Mouse (Mus musculus) MEL (cell line): ENCODE measurements around the gene Clpsl2.

Experiments used
- CTCF ChIP-seq, 3 experiments: IDR thresholded peaks in 2 of 3; conservative IDR thresholded peaks in 1 of 3; 2 replicates each; pipeline ENCODE4 v1.5.1; 2011 to 2012; ENCODE audit warnings: low read length in 3 of 3, low read depth in 2 of 3, mild to moderate bottlenecking in 2 of 3, improper control_type of control experiment in 1 of 3, inconsistent platforms in 1 of 3, mixed read lengths in 1 of 3, moderate library complexity in 1 of 3; ENCODE audit not compliant: control insufficient read depth in 1 of 3, insufficient read depth in 1 of 3, poor library complexity in 1 of 3, severe bottlenecking in 1 of 3
- ELF1 ChIP-seq: IDR thresholded peaks from 2 replicates; pipeline ENCODE4 v1.6.1; 2014; ENCODE audit warnings: low read depth, mild to moderate bottlenecking, inconsistent platforms, low read length, improper control_type of control experiment, moderate library complexity
- EP300 ChIP-seq, 2 experiments: IDR thresholded peaks; 2 replicates each; pipeline ENCODE4 v1.6.1; 2011; ENCODE audit warnings: improper control_type of control experiment in 2 of 2, low read length in 2 of 2, low read depth in 1 of 2, mild to moderate bottlenecking in 1 of 2
- GABPA ChIP-seq: IDR thresholded peaks from 2 replicates; pipeline ENCODE4 v1.6.1; 2012; ENCODE audit warnings: low read depth, mild to moderate bottlenecking, inconsistent platforms, low read length, improper control_type of control experiment, moderate library complexity
- HCFC1 ChIP-seq: IDR thresholded peaks from 2 replicates; pipeline ENCODE4 v1.6.1; 2012; ENCODE audit warnings: low read depth, mild to moderate bottlenecking, inconsistent platforms, low read length, improper control_type of control experiment, moderate library complexity
- MEF2A ChIP-seq: IDR thresholded peaks from 2 replicates; pipeline ENCODE4 v1.6.1; 2014; ENCODE audit warnings: low read depth, mild to moderate bottlenecking, inconsistent platforms, low read length, improper control_type of control experiment; ENCODE audit not compliant: poor library complexity, insufficient replicate concordance, severe bottlenecking; ENCODE audit errors: extremely low read depth
- POLR2A ChIP-seq, 2 experiments: IDR thresholded peaks; 2 replicates each; pipeline ENCODE4 v1.6.1; 2011 to 2012; ENCODE audit warnings: low read length in 2 of 2, mild to moderate bottlenecking in 2 of 2, control low read depth in 1 of 2, improper control_type of control experiment in 1 of 2, low read depth in 1 of 2, moderate library complexity in 1 of 2; ENCODE audit not compliant: control insufficient read depth in 1 of 2, insufficient read depth in 1 of 2, poor library complexity in 1 of 2
- TAL1 ChIP-seq: IDR thresholded peaks from 2 replicates; pipeline ENCODE4 v1.6.1; 2012; ENCODE audit warnings: mild to moderate bottlenecking, inconsistent platforms, low read length, moderate library complexity, mixed read lengths
- TBP ChIP-seq: IDR thresholded peaks from 2 replicates; pipeline ENCODE4 v1.8.0; 2011; ENCODE audit warnings: low read depth, low read length, improper control_type of control experiment
- USF1 ChIP-seq: IDR thresholded peaks from 2 replicates; pipeline ENCODE4 v1.6.1; 2014; ENCODE audit warnings: low read depth, mild to moderate bottlenecking, inconsistent platforms, low read length, improper control_type of control experiment, moderate library complexity
- USF2 ChIP-seq, 2 experiments: IDR thresholded peaks; 2 replicates each; pipeline ENCODE4 v1.6.1; 2011 to 2012; ENCODE audit warnings: improper control_type of control experiment in 2 of 2, low read length in 2 of 2, borderline replicate concordance in 1 of 2, inconsistent platforms in 1 of 2, low read depth in 1 of 2, mild to moderate bottlenecking in 1 of 2; ENCODE audit not compliant: insufficient read depth in 1 of 2
- ZC3H11A ChIP-seq: IDR thresholded peaks from 2 replicates; pipeline ENCODE4 v1.6.1; 2012; ENCODE audit warnings: low read depth, mild to moderate bottlenecking, inconsistent platforms, low read length, improper control_type of control experiment

DNA sequence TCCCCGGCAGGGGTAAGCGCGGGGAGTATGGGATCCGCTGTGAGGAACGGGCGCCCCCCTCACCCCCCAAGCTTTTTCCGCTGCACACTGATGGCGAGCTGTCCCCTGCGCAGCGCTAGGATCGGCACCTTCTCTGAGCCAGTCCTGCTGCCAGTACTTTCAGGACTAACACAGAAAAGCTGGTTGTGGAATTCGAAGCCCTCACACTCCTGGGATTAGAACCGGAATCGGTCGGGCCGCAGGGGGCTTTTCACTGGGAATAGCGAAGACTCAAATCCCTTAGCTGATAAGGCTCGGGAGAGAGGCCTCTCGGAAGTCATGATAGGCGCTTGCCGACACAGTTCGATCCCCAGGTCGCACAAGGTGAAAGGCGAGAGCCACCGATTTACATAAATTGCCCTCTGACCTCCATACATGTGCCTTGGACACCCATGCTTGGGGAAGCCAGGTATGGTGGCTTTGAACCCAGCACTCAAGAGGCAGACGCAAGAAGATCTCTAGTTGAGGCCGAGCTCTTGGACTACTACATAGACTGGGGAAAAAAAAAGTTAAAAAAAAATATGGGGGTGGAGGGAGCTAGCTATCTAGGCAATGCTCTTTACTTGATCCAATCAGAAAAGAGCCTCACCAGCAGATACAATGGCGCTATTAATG is 25.7 kb upstream of the Clpsl2 start:
- TF ChIP-seq MEF2A (peak; percentile 34; the same call in 1 of the 2 replicates), POLR2A (IDR thresholded peaks at IDR 0.05; ENCODE audit: control insufficient read depth in 1 of 2, insufficient read depth in 1 of 2, low read depth in 1 of 2, low read length in 2 of 2, poor library complexity in 1 of 2) (peak; percentile 48 to 71; a peak in 3 of 4 replicates), CTCF (IDR thresholded peaks at IDR 0.05 in 2 of 3, conservative IDR thresholded peaks at IDR 0.05 in 1 of 3; ENCODE audit: control insufficient read depth in 1 of 3, insufficient read depth in 1 of 3, low read depth in 2 of 3, low read length in 3 of 3, poor library complexity in 1 of 3, severe bottlenecking in 1 of 3) (no peak), EP300 (IDR thresholded peaks at IDR 0.05; ENCODE audit: low read depth in 1 of 2, low read length in 2 of 2) (peak in 1 of 2 experiments; percentile 29; a peak in 1 of 4 replicates), HCFC1 (peak; percentile 50; the same call in 1 of the 2 replicates), GABPA (no peak), ZC3H11A (no peak), TAL1 (no peak), USF2 (IDR thresholded peaks at IDR 0.05; ENCODE audit: borderline replicate concordance in 1 of 2, insufficient read depth in 1 of 2, low read depth in 1 of 2, low read length in 2 of 2) (no peak), ELF1 (peak; percentile 12; the same call in 1 of the 2 replicates), TBP (peak; percentile 70), USF1 (no peak)
